Mouse (Mus musculus) gastrocnemius, postnatal 36 days (tissue): ENCODE results near the gene Clec16a. TPM values are rescaled to one million over a fixed set of nuclear protein-coding genes. Genes with fewer than 3 reads are reported as not detected.

Source experiments
- DNase-seq, 2 experiments: peaks; one replicate each; pipeline ENCODE4 v3.0.0; 2022
- intact Hi-C: fragments of 180-260 bp; cut with DNase I; formaldehyde crosslinking; loops from one replicate; pipeline ENCODE4 v1.15.1; 2025
- total RNA-seq, 2 experiments: library from RNA; stranded (reverse); gene quantifications; 2 replicates each; pipeline ENCODE4 v1.2.3; 2021

Gene Clec16a
- total RNA-seq, 2 experiments from 2014 or later, result 59.3 to 70.8 TPM

- DNase-seq, result no peak
- intact Hi-C loops, result no loop called here
Observed at GRCm38 (mm10) chr16:10634940-10635339, 89.8 kb downstream of the Clec16a start.

- intact Hi-C loops, result no loop called here
Observed at GRCm38 (mm10) chr16:10637898-10638297, 92.8 kb downstream of the Clec16a start.

GRCm38 (mm10) chr16:10639111-10639889 lies 94.2 kb downstream of the Clec16a start:
- DNase-seq, result no peak
- intact Hi-C loops, result no loop called here

More at GRCm38 (mm10) chr16:10637898-10638297, 92.8 kb downstream of the Clec16a start:
- no peak for DNase-seq

- intact Hi-C loops, result loop anchor here (5.0 kb wide), 1 partner anchor 142 kb away; no protein-coding TSS in a partner anchor
- peak; percentile 68 to 76 for DNase-seq
Observed at GRCm38 (mm10) chr16:10640041-10640440, 94.9 kb downstream of the Clec16a start.

DNA sequence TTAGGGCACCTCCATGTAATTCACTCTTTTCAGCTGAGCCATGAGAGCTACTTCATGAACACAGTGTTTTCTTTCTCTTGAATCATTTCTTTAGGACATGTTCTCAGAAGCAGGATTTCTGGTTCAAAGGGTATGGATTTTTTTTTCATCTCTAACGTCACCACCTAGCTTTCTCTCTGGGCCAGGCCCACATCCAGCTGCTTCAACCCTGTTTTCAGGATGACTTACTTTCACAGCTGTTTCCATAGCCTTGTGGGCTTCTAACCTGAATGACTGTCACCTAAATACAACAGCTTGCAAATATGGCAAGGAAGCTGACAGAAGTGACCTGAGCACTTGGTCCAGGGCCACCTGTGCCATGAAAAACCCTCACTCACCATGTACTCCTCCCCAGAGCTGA lies 96.0 kb downstream of the Clec16a start:
- intact Hi-C loops, result loop anchor here (5.0 kb wide), 1 partner anchor 141 kb away; no protein-coding TSS in a partner anchor
- no peak for DNase-seq

- peak in 1 of 2 experiments; percentile 17 for DNase-seq
- intact Hi-C loops, result loop anchor here (5.0 kb wide), 1 partner anchor 139 kb away; no protein-coding TSS in a partner anchor
Observed at GRCm38 (mm10) chr16:10642857-10643633, 97.9 kb downstream of the Clec16a start.

- intact Hi-C loops, result loop anchor here (5.0 kb wide), 1 partner anchor 138 kb away; no protein-coding TSS in a partner anchor
- no peak for DNase-seq
Observed at GRCm38 (mm10) chr16:10644238-10644637, 99.1 kb downstream of the Clec16a start.

DNA sequence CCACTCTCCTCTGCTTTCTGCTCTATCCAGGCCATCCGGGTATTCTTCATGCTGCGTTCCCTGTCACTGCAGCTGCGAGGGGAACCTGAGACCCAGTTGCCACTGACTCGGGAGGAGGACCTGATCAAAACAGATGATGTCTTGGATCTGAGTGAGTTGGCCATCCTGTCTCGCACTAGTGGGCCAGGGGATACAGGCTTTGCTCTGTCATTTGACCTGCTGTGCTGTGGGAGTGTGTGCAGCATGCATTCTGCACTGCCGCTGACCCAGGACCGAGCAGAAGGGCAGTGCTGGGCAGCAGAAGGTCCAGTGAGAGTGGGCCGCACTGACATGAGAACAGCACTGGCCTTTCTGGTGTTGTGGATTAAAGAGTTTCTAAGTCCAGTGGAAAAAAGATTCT lies 99.6 kb downstream of the Clec16a start:
- no peak for DNase-seq
- intact Hi-C loops, result loop anchor here (5.0 kb wide), 1 partner anchor 138 kb away; no protein-coding TSS in a partner anchor

DNA sequence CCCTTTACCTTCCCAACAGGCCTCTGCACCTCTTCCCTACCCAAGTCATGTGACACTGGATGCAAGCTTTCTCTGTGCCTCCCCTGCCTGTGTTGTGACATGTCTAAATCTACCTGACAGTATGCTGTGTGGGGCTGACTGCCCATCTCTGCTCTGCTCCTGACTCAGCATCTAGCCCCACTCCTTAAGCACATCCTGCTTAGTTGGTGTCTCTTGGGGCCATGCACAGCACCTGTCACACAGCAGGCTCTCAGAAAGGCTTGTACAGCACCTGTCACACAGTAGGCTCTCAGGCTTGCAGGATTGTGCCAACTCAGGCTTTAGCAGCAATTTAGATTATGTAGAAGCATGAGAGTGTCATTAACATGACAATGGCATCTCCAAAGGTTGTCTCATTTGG lies 106.7 kb downstream of the Clec16a start:
- intact Hi-C loops, result no loop called here
- DNase-seq, result no peak

GRCm38 (mm10) chr16:10652935-10653334 lies 107.8 kb downstream of the Clec16a start:
- intact Hi-C loops, result no loop called here
- no peak for DNase-seq

- no peak for DNase-seq
- intact Hi-C loops, result no loop called here
Observed at GRCm38 (mm10) chr16:10655236-10655635, 110.1 kb downstream of the Clec16a start.

- DNase-seq, result no peak
- intact Hi-C loops, result no loop called here
Observed at GRCm38 (mm10) chr16:10655926-10656325, 110.8 kb downstream of the Clec16a start.

DNA sequence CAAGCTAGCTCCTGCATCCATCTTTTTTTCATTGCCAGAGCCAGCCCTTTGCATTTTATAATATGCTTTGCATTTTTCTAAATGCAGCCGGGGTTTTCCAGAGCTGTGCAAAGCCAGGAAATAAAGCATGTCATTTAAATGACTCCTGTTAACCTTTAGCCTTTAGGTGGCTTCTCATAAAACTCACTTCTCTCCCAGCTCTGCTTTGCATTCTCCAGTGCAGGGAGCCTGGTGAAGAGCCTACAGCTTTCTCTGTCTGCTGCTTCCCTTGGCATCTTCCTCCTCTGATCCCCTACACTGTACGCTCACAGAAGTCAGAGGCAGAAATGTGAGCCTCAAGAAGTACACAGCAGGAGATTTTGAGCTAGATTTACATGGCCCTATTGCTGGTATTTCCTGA lies 111.3 kb downstream of the Clec16a start:
- intact Hi-C loops, result no loop called here
- no peak for DNase-seq

DNA sequence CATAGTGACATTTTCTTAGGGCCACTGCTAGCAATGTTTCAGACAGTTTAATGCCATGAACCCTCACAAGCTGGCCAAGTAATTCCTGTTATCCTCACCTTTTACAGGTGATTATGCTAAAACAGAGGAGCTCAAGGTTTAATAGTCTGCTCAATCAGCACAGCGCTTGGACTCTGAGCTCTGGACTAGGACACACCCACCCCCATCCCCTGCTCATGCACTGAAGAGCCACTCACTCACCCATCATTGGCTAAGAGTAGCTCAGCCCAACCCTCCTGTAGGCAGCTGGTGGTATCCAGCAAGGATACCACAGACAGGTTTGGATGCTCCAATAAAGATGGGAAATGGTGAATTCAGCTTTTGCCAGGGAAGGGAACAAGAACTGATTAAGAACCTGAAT lies 111.8 kb downstream of the Clec16a start:
- intact Hi-C loops, result no loop called here
- no peak for DNase-seq

- no peak for DNase-seq
- intact Hi-C loops, result no loop called here
Observed at GRCm38 (mm10) chr16:10659211-10659610, 114.1 kb downstream of the Clec16a start.

DNA sequence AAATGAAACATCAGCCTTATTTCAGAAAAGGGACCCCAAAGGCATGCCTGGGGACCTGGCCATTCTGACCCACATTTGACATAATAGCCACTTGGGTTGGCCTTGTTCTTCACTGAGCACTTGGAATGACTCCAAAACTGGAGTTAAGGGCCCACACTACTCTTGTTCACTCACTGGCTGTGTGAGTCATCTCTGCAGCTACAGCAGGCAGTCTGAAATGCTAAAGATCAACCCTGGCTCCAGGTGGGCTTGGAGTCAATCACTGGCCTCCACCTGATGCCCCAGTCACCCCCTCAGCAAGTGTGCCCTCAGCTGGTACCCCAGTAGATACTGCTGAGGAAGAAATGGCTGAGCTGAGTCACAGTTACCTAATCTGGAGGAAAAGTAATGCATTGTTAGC lies 115.4 kb downstream of the Clec16a start:
- intact Hi-C loops, result loop anchor here (5.0 kb wide), 1 partner anchor 187 kb away; no protein-coding TSS in a partner anchor
- no peak for DNase-seq

- no peak for DNase-seq
- intact Hi-C loops, result loop anchor here (5.0 kb wide), 1 partner anchor 186 kb away; no protein-coding TSS in a partner anchor
Observed at GRCm38 (mm10) chr16:10661385-10661784, 116.2 kb downstream of the Clec16a start.

- DNase-seq, result no peak
- intact Hi-C loops, result loop anchor here (5.0 kb wide), 1 partner anchor 183 kb away; no protein-coding TSS in a partner anchor
Observed at GRCm38 (mm10) chr16:10663890-10664731, 119.0 kb downstream of the Clec16a start.

DNA sequence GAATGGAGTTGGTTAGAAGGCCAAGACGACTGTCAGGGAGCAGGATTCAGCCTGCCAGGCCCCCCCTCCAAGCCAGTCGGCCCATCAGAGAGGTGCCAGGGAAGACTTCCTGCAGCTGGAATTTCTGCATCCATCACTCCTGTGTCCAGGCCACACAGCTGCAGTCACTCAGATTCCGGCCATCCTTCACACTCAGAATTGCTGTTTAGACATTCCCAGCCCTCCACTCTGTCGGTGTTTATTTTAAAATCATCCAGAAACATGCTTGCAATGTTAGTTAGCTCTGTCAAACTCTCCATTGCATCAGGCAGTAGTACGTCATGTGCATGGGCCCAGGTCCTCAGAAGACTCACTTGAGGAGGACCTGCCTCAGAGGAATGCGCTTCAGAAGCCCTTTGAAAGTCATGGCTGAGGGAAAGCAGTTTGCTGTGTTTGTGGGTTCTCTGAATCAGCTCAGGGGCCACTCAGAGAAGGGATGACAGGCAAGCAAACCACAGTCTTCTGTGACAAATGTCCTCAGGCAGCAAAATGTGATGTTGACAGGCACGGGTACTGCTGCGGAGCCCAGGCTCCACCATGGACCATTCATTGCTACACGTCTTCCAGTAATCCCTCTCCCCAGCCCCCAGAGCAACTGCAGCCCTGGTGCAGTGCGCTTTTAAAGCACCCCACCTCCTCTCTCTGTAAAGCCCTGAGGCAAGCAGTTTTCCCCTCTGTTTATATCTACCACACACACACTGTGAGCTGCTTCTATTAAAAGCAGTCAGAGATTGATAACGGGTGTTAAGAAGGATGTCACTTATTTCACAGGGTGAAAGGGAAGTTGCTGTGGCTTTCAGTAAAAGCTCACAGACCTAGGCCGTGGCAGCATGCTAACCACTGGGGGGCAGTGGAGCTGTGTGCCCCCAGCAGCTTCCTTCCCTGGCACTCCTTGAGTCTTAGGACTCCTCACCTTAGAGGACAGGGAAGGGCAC lies 120.1 kb downstream of the Clec16a start:
- intact Hi-C loops, result loop anchor here (5.0 kb wide), 2 partner anchors 117 to 182 kb away; no protein-coding TSS in a partner anchor
- DNase-seq, result no peak
